Mouse (Mus musculus) kidney, adult 2 months (tissue): ENCODE measurements around the gene Olfr1442. TPM values are rescaled to one million over a fixed set of nuclear protein-coding genes. Genes with fewer than 3 reads are reported as not detected.
A peak's percentile ranks its signal among the peaks of the same experiment; 100 is the strongest.
"Not testable (repeated sequence)": the region's sequence is repeated elsewhere in the genome, so short reads cannot be mapped to it uniquely, and the experiment has no call there.

Experiments
- DNase-seq: peaks from one replicate; pipeline ENCODE4 v3.0.0; 2021
- H3K27ac ChIP-seq: fragments of 200-500 bp; 2 replicates; pipeline ENCODE4 v1.5.1; 2012; ENCODE audit warnings: low read depth, low read length, control low read depth, inconsistent platforms; ENCODE audit not compliant: insufficient read depth
- H3K27me3 ChIP-seq: fragments of 200-500 bp; replicated peaks from 2 replicates; pipeline ENCODE4 v1.6.1; 2012; ENCODE audit warnings: mild to moderate bottlenecking, moderate library complexity, low read length, inconsistent platforms; ENCODE audit not compliant: control insufficient read depth, insufficient read depth
- H3K36me3 ChIP-seq: fragments of 200-500 bp; 2 replicates; pipeline ENCODE4 v1.6.1; 2012; ENCODE audit warnings: mild to moderate bottlenecking, moderate library complexity, low read length, inconsistent platforms; ENCODE audit not compliant: control insufficient read depth, insufficient read depth
- H3K4me1 ChIP-seq: fragments of 200-500 bp; 2 replicates; pipeline ENCODE4 v1.6.1; 2011; ENCODE audit warnings: low read length; ENCODE audit not compliant: control insufficient read depth, insufficient read depth
- H3K4me3 ChIP-seq: fragments of 200-500 bp; 2 replicates; pipeline ENCODE4 v1.5.1; 2011; ENCODE audit warnings: mild to moderate bottlenecking, low read depth, low read length, control low read depth; ENCODE audit not compliant: insufficient read depth
- CTCF ChIP-seq: fragments of 200-500 bp; conservative IDR thresholded peaks from 2 replicates; pipeline ENCODE4 v1.5.1; 2011; ENCODE audit warnings: low read depth, mild to moderate bottlenecking, control low read depth, low read length, moderate library complexity, mixed read lengths; ENCODE audit not compliant: insufficient read depth, insufficient read length
- POLR2A ChIP-seq: fragments of 200-500 bp; IDR thresholded peaks from one replicate; pipeline ENCODE4 v1.6.1; 2011; ENCODE audit warnings: low read depth, low read length, control low read depth
- WGBS: fragments of 180-500 bp; shearing (Covaris S2); methylation state at CpG from one replicate; pipeline ENCODE4 v1.1.7; 2018; 5-methylcytosine and 5-hydroxymethylcytosine counted together
- polyA plus RNA-seq: library from polyadenylated mRNA; depleted of rRNA; stranded (reverse); fragments of >200 nt; gene quantifications from 2 replicates; pipeline ENCODE4 v1.2.3, GENCODE M21; 2012

Olfr1442 gene
- polyA plus RNA-seq, 1 experiment: 0.11 TPM

GRCm38 (mm10) chr19:12666156-12666555 lies 4.1 kb upstream of the Olfr1442 start:
- TF ChIP-seq POLR2A (no peak), CTCF (no peak)
- DNase-seq: no peak
- no peaks in the 10 kb centered on the region for H3K36me3 ChIP-seq
- peaks cover 5% of the 10 kb centered on the region; the same call in 1 of the 2 replicates for H3K4me1 ChIP-seq
- H3K27ac ChIP-seq: no peak overlapping the region
- 77% methylated on average over 1 of the region's 1 CpGs for WGBS
- H3K4me3 ChIP-seq: no peak overlapping the region
- H3K27me3 ChIP-seq: no peaks in the 10 kb centered on the region

- not testable (repeated sequence) for H3K4me3 ChIP-seq, H3K27me3 ChIP-seq, H3K36me3 ChIP-seq, H3K4me1 ChIP-seq
- DNase-seq: peak; percentile 50
- H3K27ac ChIP-seq: peak overlapping the region; percentile 63
- WGBS: 59% methylated on average over 3 of the region's 3 CpGs
Measured at GRCm38 (mm10) chr19:12668601-12669000, 1.6 kb upstream of the Olfr1442 start.

- Histone ChIP-seq H3K27me3 (no peaks in the 10 kb centered on the region), H3K4me1 (peaks cover 5% of the 10 kb centered on the region; the same call in 1 of the 2 replicates), H3K27ac (no peak overlapping the region), H3K36me3 (no peaks in the 10 kb centered on the region), H3K4me3 (no peak overlapping the region)
- no peak for TF ChIP-seq CTCF
- TF ChIP-seq POLR2A: no peak
- 86% methylated on average over 4 of the region's 4 CpGs for WGBS
- DNase-seq: no peak
Measured at GRCm38 (mm10) chr19:12671051-12671450, 812 bp downstream of the Olfr1442 start.

- no peaks in the 10 kb centered on the region for H3K27me3 ChIP-seq
- H3K27ac ChIP-seq: peak within 1 kb of the TSS; percentile 68; the same call in 1 of the 2 replicates
- H3K4me1 ChIP-seq: no peaks in the 10 kb centered on the region; the same call in 1 of the 2 replicates
- peak; percentile 55 for DNase-seq
- WGBS: 50% methylated on average over 3 of the region's 3 CpGs
- no peaks in the 10 kb centered on the region for H3K36me3 ChIP-seq
- TF ChIP-seq CTCF (no peak), POLR2A (no peak)
- no peak within 1 kb of the TSS for H3K4me3 ChIP-seq
Measured at GRCm38 (mm10) chr19:12677812-12678211, 7.6 kb downstream of the Olfr1442 start, which contains the start of gene Olfr1443. TSS of gene Olfr1443 (plus strand) at chr19:12678112.

GRCm38 (mm10) chr19:12684638-12685037 lies 14.4 kb downstream of the Olfr1442 start:
- no peaks in the 10 kb centered on the region for H3K27me3 ChIP-seq
- no peaks in the 10 kb centered on the region for H3K36me3 ChIP-seq
- TF ChIP-seq CTCF (no peak), POLR2A (no peak)
- peaks cover 3% of the 10 kb centered on the region; the same call in 1 of the 2 replicates for H3K4me1 ChIP-seq
- no peak overlapping the region for H3K4me3 ChIP-seq
- peak; percentile 84 for DNase-seq
- H3K27ac ChIP-seq: no peak overlapping the region

- H3K27me3 ChIP-seq: no peaks in the 10 kb centered on the region
- H3K4me1 ChIP-seq: peaks cover 3% of the 10 kb centered on the region; the same call in 1 of the 2 replicates
- TF ChIP-seq POLR2A (no peak), CTCF (no peak)
- DNase-seq: peak; percentile 64
- no peak overlapping the region for H3K27ac ChIP-seq
- no peaks in the 10 kb centered on the region for H3K36me3 ChIP-seq
- H3K4me3 ChIP-seq: no peak overlapping the region
Measured at GRCm38 (mm10) chr19:12685231-12685630, 15.0 kb downstream of the Olfr1442 start.

- WGBS: 42% methylated on average over 3 of the region's 3 CpGs
- H3K4me3 ChIP-seq: peak within 1 kb of the TSS; percentile 51
- TF ChIP-seq CTCF (no peak), POLR2A (peak; percentile 38)
- peak within 1 kb of the TSS; percentile 98 for H3K27ac ChIP-seq
- no peaks in the 10 kb centered on the region for H3K36me3 ChIP-seq
- no peaks in the 10 kb centered on the region for H3K27me3 ChIP-seq
- DNase-seq: peak; percentile 91
- peaks cover 7% of the 10 kb centered on the region; the same call in 1 of the 2 replicates for H3K4me1 ChIP-seq
Measured at GRCm38 (mm10) chr19:12695590-12695989, 25.4 kb downstream of the Olfr1442 start, which contains the start of gene Keg1. TSS of gene Keg1 (plus strand) at chr19:12695786.

GRCm38 (mm10) chr19:12696221-12696620 lies 26.0 kb downstream of the Olfr1442 start:
- Histone ChIP-seq H3K4me3 (peak overlapping the region; percentile 51), H3K27me3 (no peaks in the 10 kb centered on the region), H3K4me1 (peaks cover 5% of the 10 kb centered on the region; the same call in 1 of the 2 replicates), H3K27ac (peak overlapping the region; percentile 98), H3K36me3 (no peaks in the 10 kb centered on the region)
- no peak for DNase-seq
- TF ChIP-seq POLR2A: peak; percentile 5
- no peak for TF ChIP-seq CTCF
